Mouse (Mus musculus) urinary bladder, adult 2 months (tissue): Measurements from ENCODE around the gene Olfr155. TPM values are rescaled to one million over a fixed set of nuclear protein-coding genes. Genes with fewer than 3 reads are reported as not detected.

Source experiments
- DNase-seq: peaks from one replicate; pipeline ENCODE4 v3.0.0; 2022; ENCODE audit warnings: low spot score
- polyA plus RNA-seq: library from polyadenylated mRNA; depleted of rRNA; stranded (reverse); fragments of >200 nt; gene quantifications from 2 replicates; pipeline ENCODE4 v1.2.3, GENCODE M21; 2012; rRNA removed

Gene Olfr155
- polyA plus RNA-seq, 1 experiment = not detected

- no peak for DNase-seq
Measured at GRCm38 (mm10) chr4:43891247-43891646, 39.9 kb downstream of the Olfr155 start.

- no peak for DNase-seq
Measured at GRCm38 (mm10) chr4:43897209-43897608, 45.8 kb downstream of the Olfr155 start.

- no peak for DNase-seq
Measured at GRCm38 (mm10) chr4:43899197-43899596, 47.8 kb downstream of the Olfr155 start.

GRCm38 (mm10) chr4:43903690-43904089 is 52.3 kb downstream of the Olfr155 start:
- DNase-seq = no peak

GRCm38 (mm10) chr4:43906443-43906842 is 55.1 kb downstream of the Olfr155 start:
- DNase-seq = no peak

Other genes with a start within 250 kb of the Olfr155 start
- 54.7 and 69.7 TPM in 2 replicates for gene Npr2, start 219.6 kb upstream of the Olfr155 start, polyA plus RNA-seq
- 1.0 and 1.3 TPM in 2 replicates for gene Spag8, start 198.0 kb upstream of the Olfr155 start, polyA plus RNA-seq
- gene Hint2, start 195.1 kb upstream of the Olfr155 start, polyA plus RNA-seq = 107 and 112 TPM in 2 replicates
- 8.3 and 12.6 TPM in 2 replicates for gene Tmem8b, start 182.6 kb upstream of the Olfr155 start, polyA plus RNA-seq
- 0.41 and 0.51 TPM in 2 replicates for gene Fam221b, start 182.4 kb upstream of the Olfr155 start, polyA plus RNA-seq
- not detected in 2 replicates for gene Olfr70, start 150.8 kb upstream of the Olfr155 start, polyA plus RNA-seq
- not detected in 2 replicates for gene Olfr71, start 141.3 kb upstream of the Olfr155 start, polyA plus RNA-seq
- 5.2 and 7.8 TPM in 2 replicates for gene Hrct1, start 124.4 kb upstream of the Olfr155 start, polyA plus RNA-seq
- 1.2 and 1.6 TPM in 2 replicates for gene Spaar, start 121.5 kb upstream of the Olfr155 start, polyA plus RNA-seq
- not detected in 2 replicates for gene Olfr159, start 80.6 kb upstream of the Olfr155 start, polyA plus RNA-seq
- not detected in 2 replicates for gene Olfr156, start 27.7 kb upstream of the Olfr155 start, polyA plus RNA-seq
- not detected in 2 replicates for gene Olfr157, start 11.4 kb upstream of the Olfr155 start, polyA plus RNA-seq
- gene Reck, start 24.0 kb downstream of the Olfr155 start, polyA plus RNA-seq = 25.8 and 26.0 TPM in 2 replicates
- gene Glipr2, start 105.8 kb downstream of the Olfr155 start, polyA plus RNA-seq = 24.2 and 24.7 TPM in 2 replicates
- gene Ccin, start 131.9 kb downstream of the Olfr155 start, polyA plus RNA-seq = 0.04 and 0.07 TPM in 2 replicates
- 300 and 319 TPM in 2 replicates for gene Clta, start 152.9 kb downstream of the Olfr155 start, polyA plus RNA-seq
- gene Gne, start 232.6 kb downstream of the Olfr155 start, polyA plus RNA-seq = 11.6 and 17.9 TPM in 2 replicates